Mouse (Mus musculus) forebrain, embryonic 14.5 days (tissue): ENCODE measurements around the gene Reg3g. TPM values are rescaled to one million over a fixed set of nuclear protein-coding genes. Genes with fewer than 3 reads are reported as not detected.
A peak's percentile ranks its signal among the peaks of the same experiment; 100 is the strongest.

Experiments used
- ATAC-seq: fragments of 200-750 bp; cut with Nextera tagmentation; 2 replicates; pipeline ENCODE4 v1.8.0; 2017; ENCODE audit warnings: mild to moderate bottlenecking, moderate library complexity
- DNase-seq: peaks from one replicate; pipeline ENCODE4 v3.0.0-alpha.2; 2015; ENCODE audit warnings: low spot score
- H3K27ac ChIP-seq: fragments of 300-500 bp; sonication (generic); 2 replicates; pipeline ENCODE4 v1.5.1; 2014; ENCODE audit warnings: low read depth, mild to moderate bottlenecking, control low read depth, low read length, moderate library complexity
- H3K27me3 ChIP-seq: fragments of 300-500 bp; sonication (generic); replicated peaks from 2 replicates; pipeline ENCODE4 v1.6.1; 2014; ENCODE audit warnings: low read length, control low read depth, mixed read lengths; ENCODE audit not compliant: control insufficient read depth, insufficient read depth
- H3K36me3 ChIP-seq: fragments of 300-500 bp; sonication (generic); 2 replicates; pipeline ENCODE4 v1.6.1; 2014; ENCODE audit warnings: low read length, control low read depth; ENCODE audit not compliant: control insufficient read depth, insufficient read depth
- H3K4me1 ChIP-seq: fragments of 300-500 bp; sonication (generic); 2 replicates; pipeline ENCODE4 v1.6.1; 2014; ENCODE audit warnings: antibody characterized with exemption, low read length, control low read depth; ENCODE audit not compliant: control insufficient read depth, insufficient read depth
- H3K4me2 ChIP-seq: fragments of 300-500 bp; sonication (generic); 2 replicates; pipeline ENCODE4 v1.6.1; 2014; ENCODE audit warnings: mild to moderate bottlenecking, control low read depth, low read length
- H3K4me3 ChIP-seq: fragments of 300-500 bp; sonication (generic); 2 replicates; pipeline ENCODE4 v1.5.1; 2014; ENCODE audit warnings: low read depth, low read length, control low read depth
- H3K9ac ChIP-seq: fragments of 300-500 bp; sonication (generic); 2 replicates; pipeline ENCODE4 v1.6.1; 2014; ENCODE audit warnings: mild to moderate bottlenecking, low read length, control low read depth, moderate library complexity
- H3K9me3 ChIP-seq: fragments of 300-500 bp; sonication (generic); replicated peaks from 2 replicates; pipeline ENCODE4 v1.6.1; 2016; ENCODE audit warnings: low read length, control low read depth, mixed read lengths; ENCODE audit not compliant: control insufficient read depth
- WGBS: fragments of 180-500 bp; shearing (Covaris S2); extraction: QIAGEN DNeasy Blood & Tissue Kit; methylation state at CpG from one replicate; pipeline ENCODE4 v1.1.7; 2014; 5-methylcytosine and 5-hydroxymethylcytosine counted together
- polyA plus RNA-seq: library from polyadenylated mRNA; unstranded; fragments of >200 nt; fragmentation: Nextera tagmentation; extraction: Ambion mirVana; gene quantifications from 2 replicates; pipeline ENCODE4 v1.2.1, GENCODE M21; 2014

Gene Reg3g
- polyA plus RNA-seq, result not detected in 2 replicates

DNA sequence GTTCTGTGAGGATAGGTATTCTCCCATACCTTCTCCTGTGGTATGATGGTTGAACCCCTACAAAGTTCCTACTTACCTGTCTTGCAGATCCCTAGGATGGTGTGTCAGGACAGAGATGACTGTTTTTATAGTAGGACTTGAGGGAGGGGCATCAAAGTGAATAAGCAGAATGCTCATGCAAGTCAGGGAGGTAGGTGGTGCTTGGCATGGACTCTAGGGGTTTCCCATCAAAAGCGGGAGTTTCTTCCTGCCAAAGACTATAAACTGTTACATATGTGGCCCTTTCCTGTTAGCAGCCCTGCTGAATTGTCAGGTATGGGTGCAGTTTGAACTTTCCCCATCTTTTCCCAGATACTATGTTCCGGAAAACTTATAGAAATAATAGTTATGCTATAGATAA lies at the start of gene Reg3g:
TSS of gene Reg3g (minus strand) at position 101 of the 400 bp plus-strand sequence.
- 88% methylated on average over 2 of the region's 2 CpGs for WGBS
- H3K9ac ChIP-seq, result no peak within 1 kb of the TSS
- H3K4me3 ChIP-seq, result no peak within 1 kb of the TSS
- no peak within 1 kb of the TSS for H3K4me2 ChIP-seq
- ATAC-seq, result no peak
- H3K4me1 ChIP-seq, result no peaks in the 10 kb centered on the region
- H3K27me3 ChIP-seq, result no peaks in the 10 kb centered on the region
- DNase-seq, result no peak
- no peaks in the 10 kb centered on the region for H3K36me3 ChIP-seq
- H3K27ac ChIP-seq, result no peak within 1 kb of the TSS
- H3K9me3 ChIP-seq, result no peaks in the 10 kb centered on the region

DNA sequence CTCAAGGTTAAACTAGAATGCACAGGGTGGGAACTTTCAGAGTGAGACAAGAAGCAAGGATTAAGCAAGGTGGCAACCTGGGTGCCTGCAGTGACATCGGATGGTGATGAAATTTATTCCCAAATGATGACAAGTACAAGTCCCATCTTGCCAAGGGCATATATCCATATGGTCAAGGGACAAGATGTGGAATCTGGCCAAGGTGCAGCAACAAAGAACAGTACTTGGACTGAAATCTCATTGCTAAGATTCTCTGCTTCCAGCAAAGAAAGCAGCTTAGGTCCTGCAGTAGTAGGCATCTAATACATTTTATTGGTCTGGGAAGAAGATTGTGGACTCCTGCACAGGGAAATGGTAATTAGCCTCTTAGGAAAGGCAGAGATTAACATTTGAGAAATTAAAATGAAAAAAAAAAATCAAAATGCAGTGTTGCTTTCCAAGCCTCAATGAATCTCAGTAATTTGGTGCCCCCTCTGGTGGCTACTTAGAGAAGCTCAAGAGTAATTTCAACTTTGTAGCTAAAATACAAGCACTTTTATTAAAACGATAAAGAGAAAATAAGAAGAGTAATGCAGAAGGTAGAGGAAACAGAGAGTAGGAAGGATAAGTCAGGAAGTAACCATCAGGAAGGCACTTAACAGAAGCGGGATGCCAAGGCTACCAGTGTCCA lies 47.2 kb upstream of the Reg3g start:
- Histone ChIP-seq H3K27ac (no peak overlapping the region), H3K4me1 (no peaks in the 10 kb centered on the region), H3K9me3 (no peaks in the 10 kb centered on the region), H3K4me3 (no peak overlapping the region), H3K4me2 (no peak overlapping the region), H3K36me3 (no peaks in the 10 kb centered on the region), H3K9ac (no peak overlapping the region), H3K27me3 (no peaks in the 10 kb centered on the region)
- ATAC-seq (no peak), DNase-seq (peak; percentile 62)
- WGBS, result 67% methylated on average over 3 of the region's 3 CpGs

DNA sequence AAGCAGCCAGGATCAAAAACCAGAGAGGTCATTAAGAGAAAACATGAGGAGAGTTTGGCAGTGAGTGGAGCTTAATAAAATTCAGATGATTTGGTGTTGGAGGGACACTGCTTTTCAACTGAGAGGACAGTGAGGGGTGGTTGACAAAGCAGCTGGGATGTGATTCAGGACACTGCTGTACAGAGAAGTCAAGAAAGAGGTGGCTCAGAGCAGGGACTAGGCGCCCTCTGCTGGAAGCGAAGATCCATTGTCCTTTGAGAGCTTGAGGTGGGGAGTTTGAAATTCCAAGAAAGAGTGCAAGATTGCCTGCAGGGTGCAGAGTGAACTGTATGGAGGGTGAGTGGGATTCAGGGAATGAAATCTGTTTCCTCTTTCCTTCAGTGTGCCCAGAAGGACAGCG lies 44.2 kb upstream of the Reg3g start:
- Histone ChIP-seq H3K27ac (no peak overlapping the region), H3K27me3 (no peaks in the 10 kb centered on the region), H3K4me1 (no peaks in the 10 kb centered on the region), H3K36me3 (no peaks in the 10 kb centered on the region), H3K4me3 (no peak overlapping the region), H3K4me2 (no peak overlapping the region), H3K9me3 (no peaks in the 10 kb centered on the region), H3K9ac (no peak overlapping the region)
- WGBS, result 9% methylated on average over 3 of the region's 3 CpGs
- peak; percentile 71 for DNase-seq
- peak; percentile 85 for ATAC-seq

DNA sequence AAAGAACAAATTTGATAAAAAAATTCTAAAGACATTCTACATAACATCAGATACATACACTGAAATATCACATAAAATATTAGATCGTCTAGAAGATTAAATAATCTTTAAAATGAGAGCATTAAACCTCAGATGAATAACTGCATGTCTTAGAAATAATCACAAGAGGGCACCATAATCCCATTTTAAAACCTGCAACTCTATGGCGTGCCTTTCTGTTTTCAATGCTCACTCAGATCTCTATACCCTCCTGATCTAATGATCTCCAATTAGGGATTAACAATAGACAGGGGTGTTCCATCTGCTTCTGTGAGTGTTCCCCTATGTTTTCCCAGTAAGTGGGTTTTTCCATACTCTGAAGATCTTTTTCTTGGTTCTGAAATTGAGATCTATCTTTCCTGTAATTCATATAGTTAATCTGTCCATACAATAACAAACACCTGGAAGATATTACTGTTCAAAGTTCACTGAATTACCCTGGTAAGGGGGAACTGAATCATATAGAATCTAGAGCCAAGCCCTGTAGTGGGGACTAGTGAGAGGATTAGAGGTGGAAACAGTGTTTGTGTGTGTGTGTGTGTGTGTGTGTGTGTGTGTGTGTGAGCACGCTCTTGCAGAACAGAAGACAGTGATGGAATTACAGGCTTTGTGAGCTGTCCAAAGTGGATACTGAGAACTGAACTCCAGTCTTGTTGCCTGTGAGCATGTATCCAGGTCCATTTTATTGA lies 41.7 kb upstream of the Reg3g start:
- ATAC-seq (no peak), DNase-seq (peak; percentile 22)
- H3K9me3 ChIP-seq, result no peaks in the 10 kb centered on the region
- no peak overlapping the region for H3K9ac ChIP-seq
- H3K4me2 ChIP-seq, result no peak overlapping the region
- no peaks in the 10 kb centered on the region for H3K4me1 ChIP-seq
- 58% methylated on average over 3 of the region's 3 CpGs for WGBS
- no peak overlapping the region for H3K4me3 ChIP-seq
- H3K27me3 ChIP-seq, result no peaks in the 10 kb centered on the region
- no peak overlapping the region for H3K27ac ChIP-seq
- H3K36me3 ChIP-seq, result no peaks in the 10 kb centered on the region

DNA sequence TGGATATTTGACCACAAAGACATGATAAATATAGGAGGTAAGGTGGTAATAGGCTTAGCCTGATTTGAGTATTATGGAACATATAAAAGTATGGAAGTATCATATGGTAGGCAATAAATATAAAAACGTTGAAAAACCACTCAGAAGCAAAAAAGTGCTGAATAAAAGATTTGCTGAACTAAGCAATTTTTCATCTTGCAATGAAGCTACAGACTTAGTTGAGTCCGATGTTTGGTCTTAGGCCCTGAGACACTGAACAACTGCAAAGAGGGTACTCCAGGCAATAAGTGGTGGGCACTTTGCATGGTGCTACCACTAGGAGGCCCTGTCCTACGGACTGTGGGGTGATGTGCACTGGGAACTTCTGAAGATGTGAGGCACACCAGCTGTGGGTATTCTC lies 37.1 kb upstream of the Reg3g start:
- Histone ChIP-seq H3K27me3 (no peaks in the 10 kb centered on the region), H3K4me2 (no peak overlapping the region), H3K36me3 (no peaks in the 10 kb centered on the region), H3K9ac (no peak overlapping the region), H3K27ac (no peak overlapping the region), H3K9me3 (no peaks in the 10 kb centered on the region), H3K4me1 (no peaks in the 10 kb centered on the region), H3K4me3 (no peak overlapping the region)
- WGBS, result 69% methylated on average over 3 of the region's 3 CpGs
- no peak for DNase-seq
- ATAC-seq, result no peak

DNA sequence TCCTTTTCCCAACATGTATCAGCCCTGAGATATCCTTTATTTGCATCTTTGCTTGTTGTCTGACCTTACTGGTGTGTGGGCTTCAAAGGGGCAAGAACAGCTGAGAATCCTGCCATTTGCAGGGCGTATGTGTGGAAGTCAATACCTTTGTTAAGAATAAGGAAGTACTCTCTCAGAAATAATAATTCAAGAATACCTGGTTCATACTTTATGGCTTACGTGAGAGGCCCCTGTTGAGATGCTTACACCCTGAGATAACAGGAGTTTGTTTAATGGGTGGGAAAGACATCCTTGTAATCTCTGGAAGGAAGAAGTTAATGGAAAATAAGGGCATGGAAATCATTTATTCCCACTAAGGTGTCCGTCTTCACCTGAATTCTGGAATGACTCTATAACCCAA lies 26.0 kb upstream of the Reg3g start:
- DNase-seq (no peak), ATAC-seq (no peak)
- Histone ChIP-seq H3K4me1 (no peaks in the 10 kb centered on the region), H3K27me3 (no peaks in the 10 kb centered on the region), H3K4me2 (no peak overlapping the region), H3K9ac (no peak overlapping the region), H3K4me3 (no peak overlapping the region), H3K27ac (no peak overlapping the region), H3K9me3 (no peaks in the 10 kb centered on the region), H3K36me3 (no peaks in the 10 kb centered on the region)
- WGBS, result 84% methylated on average over 3 of the region's 3 CpGs

DNA sequence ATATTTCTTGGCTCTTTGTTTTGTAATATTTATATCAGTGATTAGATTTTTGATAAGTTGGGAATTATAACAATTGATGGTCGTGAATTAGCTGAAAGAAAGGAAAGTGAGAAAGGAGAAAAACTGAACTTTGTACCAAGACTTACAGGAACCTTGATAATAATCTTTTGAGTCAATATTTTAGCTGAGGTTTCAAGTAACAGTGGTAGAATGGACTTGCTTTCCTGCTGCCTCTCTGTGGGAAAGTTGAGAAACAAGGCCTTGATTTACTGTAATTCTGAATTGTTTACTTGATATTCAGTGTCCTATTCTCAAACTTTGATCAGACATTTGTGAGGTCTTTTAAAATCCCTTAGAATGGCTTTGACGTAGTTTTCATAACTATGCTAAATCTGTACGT lies 615 bp upstream of the Reg3g start:
- DNase-seq, result no peak
- Histone ChIP-seq H3K4me1 (no peaks in the 10 kb centered on the region), H3K9me3 (no peaks in the 10 kb centered on the region), H3K4me3 (no peak overlapping the region), H3K4me2 (no peak overlapping the region), H3K27ac (no peak overlapping the region), H3K9ac (no peak overlapping the region), H3K36me3 (no peaks in the 10 kb centered on the region), H3K27me3 (no peaks in the 10 kb centered on the region)
- WGBS, result 81% methylated on average over 3 of the region's 3 CpGs
- ATAC-seq, result no peak

DNA sequence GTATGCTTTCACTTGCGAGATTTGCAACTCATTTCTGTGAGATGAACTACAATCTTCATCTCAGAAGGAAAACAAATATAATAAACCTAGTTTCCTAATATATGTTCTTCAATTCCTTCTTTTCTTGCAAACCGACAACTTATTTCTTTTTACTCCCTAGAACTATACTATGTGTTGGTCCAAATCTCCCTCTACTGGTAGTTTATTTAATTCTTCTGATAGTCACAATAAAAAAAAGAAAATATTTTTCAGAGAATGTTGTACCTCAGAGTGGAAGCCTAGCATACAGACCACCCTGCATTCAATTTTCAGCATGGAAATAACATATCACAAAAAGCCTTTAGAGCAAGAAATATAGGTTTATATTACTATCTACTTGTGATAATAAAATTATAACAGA lies 5.4 kb downstream of the Reg3g start:
- H3K4me2 ChIP-seq, result no peak overlapping the region
- ATAC-seq (no peak), DNase-seq (peak; percentile 15)
- H3K4me1 ChIP-seq, result no peaks in the 10 kb centered on the region
- no peaks in the 10 kb centered on the region for H3K36me3 ChIP-seq
- no peak overlapping the region for H3K9ac ChIP-seq
- no peaks in the 10 kb centered on the region for H3K27me3 ChIP-seq
- H3K9me3 ChIP-seq, result no peaks in the 10 kb centered on the region
- WGBS, result 90% methylated on average over 2 of the region's 2 CpGs
- H3K4me3 ChIP-seq, result no peak overlapping the region
- no peak overlapping the region for H3K27ac ChIP-seq

DNA sequence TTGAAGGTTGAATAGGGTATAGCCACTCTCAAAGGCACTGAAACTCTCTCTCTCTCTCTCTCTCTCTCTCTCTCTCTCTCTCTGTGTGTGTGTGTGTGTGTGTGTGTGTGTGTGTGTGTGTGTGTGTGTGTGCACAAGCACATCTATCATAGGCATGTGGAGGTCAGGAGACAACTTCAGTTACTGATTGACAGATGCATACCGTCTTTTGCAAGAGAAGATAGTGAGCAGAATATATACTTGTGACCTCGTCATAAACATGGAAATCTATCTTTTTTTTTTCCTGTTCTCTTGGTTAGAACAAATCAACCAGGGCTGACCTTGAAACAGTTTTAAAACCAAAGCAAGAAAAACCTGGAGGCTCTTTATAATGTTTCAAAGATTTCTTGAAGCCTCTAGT lies 6.3 kb downstream of the Reg3g start:
- no peaks in the 10 kb centered on the region for H3K9me3 ChIP-seq
- no peak for ATAC-seq
- H3K9ac ChIP-seq, result no peak overlapping the region
- H3K27ac ChIP-seq, result no peak overlapping the region
- no peak overlapping the region for H3K4me2 ChIP-seq
- no peaks in the 10 kb centered on the region for H3K4me1 ChIP-seq
- WGBS, result 90% methylated on average over 2 of the region's 2 CpGs
- no peak overlapping the region for H3K4me3 ChIP-seq
- no peaks in the 10 kb centered on the region for H3K27me3 ChIP-seq
- H3K36me3 ChIP-seq, result no peaks in the 10 kb centered on the region
- no peak for DNase-seq
